Mouse (Mus musculus): Measurements from ENCODE around the gene Sulf2.

- TF ChIP-seq CTCF (IDR thresholded peaks at IDR 0.05; ENCODE audit: extremely low read depth, insufficient read depth, insufficient read length, insufficient replicate concordance) (no peak), POLR2A (IDR thresholded peaks at IDR 0.05; ENCODE audit: low read depth, low read length) (no peak)
Measured at GRCm38 (mm10) chr2:166071481-166071880, 84.0 kb downstream of the Sulf2 start.

Measured in spleen, adult 2 months (tissue).